Mouse (Mus musculus) liver, adult 2 months (tissue): ENCODE results near the gene Wdfy1.

ENCODE experiments used
- CTCF ChIP-seq: fragments of 200-500 bp; IDR thresholded peaks from 2 replicates; pipeline ENCODE4 v1.5.1; 2011; ENCODE audit warnings: low read depth, low read length, control low read depth
- POLR2A ChIP-seq: fragments of 200-500 bp; IDR thresholded peaks from 2 replicates; pipeline ENCODE4 v1.6.1; 2011; ENCODE audit warnings: low read length, control low read depth; ENCODE audit not compliant: insufficient read depth; ENCODE audit errors: extremely low read depth

GRCm38 (mm10) chr1:79696933-79697332 is 79.0 kb downstream of the Wdfy1 start:
- TF ChIP-seq CTCF (no peak), POLR2A (no peak)
